Mouse (Mus musculus) 416B (cell line): ENCODE results near the gene Fam155a.

Experiments
- DNase-seq: peaks from one replicate; pipeline ENCODE4 v3.0.0; 2011; ENCODE audit warnings: low read depth

The Fam155a gene

DNA sequence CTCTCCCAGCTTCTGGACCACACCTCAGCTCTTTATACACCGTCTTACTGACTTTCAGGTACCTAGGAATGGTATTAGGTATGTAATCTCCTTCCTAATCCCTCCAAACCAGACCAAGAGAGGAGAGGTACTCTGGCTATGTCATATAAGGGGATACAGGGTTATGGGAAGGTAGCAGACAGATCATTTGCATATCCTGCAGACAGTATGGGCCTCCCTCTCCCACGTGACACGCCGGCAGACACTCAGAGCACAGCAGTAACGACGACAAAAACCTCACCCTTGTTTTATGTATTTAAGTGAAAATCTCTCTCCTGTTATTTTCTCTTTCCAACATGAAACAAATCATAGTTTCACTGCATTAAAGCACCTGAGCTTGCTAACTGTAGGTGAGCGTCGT lies 496.8 kb downstream of the Fam155a start:
- no peak for DNase-seq

DNA sequence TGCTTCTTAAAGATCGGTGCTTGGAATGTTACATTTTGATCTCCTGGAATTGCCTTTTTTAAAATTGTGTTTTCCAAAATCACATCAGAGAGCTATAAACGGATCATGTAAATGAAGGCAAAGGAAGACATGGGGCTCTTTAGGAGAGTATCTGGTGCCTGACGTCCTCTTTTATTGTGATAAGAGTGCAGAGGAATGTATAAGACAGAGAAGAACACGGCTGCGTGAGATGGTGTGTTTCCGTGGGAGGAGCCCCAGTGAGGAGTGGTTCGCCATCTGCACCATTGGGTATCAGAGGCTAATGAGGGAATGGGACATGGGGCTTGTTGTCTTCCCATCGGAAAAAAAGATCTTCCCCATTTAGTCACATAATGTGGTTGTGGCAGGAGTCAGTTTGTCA lies 506.6 kb downstream of the Fam155a start:
- no peak for DNase-seq

DNA sequence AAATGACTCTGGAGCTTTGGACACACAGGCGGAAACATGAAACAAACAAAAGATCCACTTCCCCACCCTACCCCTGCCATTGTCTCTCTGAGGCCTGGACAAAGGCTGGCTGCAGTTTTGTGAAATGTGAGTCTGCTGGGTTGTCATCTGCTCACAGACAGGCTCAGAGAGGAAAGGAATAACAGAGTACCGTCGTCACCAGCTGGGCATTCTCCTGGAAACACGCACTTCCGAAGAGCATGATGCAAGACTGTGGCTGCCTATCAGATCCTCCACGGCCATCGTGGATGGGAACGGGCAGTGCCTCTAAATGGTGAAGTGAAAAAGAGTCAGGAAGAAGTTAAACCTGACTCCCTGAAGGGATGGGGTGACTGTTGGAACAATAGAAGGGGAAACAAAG lies 509.4 kb downstream of the Fam155a start:
- no peak for DNase-seq

DNA sequence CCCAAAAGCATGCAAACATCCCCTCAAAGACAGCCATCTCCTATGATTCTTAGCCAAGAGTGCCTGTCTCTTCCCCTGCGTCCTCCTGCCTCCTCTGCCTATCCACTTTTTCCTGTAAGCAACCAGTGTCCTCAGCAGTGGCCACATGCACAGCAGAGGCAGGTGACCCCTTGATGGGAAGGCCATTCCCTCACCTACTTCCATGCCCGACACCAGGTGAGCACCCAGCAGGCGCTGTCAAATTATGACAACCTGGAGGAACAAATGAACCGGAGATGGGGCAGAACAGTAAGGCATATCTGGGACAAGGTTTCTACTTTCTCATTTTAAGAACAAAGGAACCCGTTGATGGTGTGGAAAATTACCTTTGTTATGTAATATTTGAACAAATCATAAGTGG lies 515.6 kb downstream of the Fam155a start:
- no peak for DNase-seq

DNA sequence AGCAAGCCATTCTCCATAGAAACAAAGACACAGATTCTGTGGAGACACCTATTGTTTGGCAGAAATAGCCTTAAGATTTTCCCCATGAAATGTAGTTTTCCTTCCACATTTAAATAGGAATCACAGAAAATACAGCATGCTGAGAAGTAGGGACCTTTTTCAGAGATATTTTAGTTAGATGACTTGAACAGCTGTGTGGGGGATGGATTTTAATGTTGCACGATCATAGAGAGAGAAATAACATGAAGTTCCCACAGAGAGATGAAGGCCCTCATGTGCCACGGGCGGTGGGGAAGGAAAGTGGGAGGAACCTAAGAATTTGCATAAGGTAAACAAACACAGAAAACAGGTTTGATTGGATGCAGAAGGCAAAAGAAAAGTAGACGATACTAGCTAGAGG lies 518.0 kb downstream of the Fam155a start:
- DNase-seq = no peak

DNA sequence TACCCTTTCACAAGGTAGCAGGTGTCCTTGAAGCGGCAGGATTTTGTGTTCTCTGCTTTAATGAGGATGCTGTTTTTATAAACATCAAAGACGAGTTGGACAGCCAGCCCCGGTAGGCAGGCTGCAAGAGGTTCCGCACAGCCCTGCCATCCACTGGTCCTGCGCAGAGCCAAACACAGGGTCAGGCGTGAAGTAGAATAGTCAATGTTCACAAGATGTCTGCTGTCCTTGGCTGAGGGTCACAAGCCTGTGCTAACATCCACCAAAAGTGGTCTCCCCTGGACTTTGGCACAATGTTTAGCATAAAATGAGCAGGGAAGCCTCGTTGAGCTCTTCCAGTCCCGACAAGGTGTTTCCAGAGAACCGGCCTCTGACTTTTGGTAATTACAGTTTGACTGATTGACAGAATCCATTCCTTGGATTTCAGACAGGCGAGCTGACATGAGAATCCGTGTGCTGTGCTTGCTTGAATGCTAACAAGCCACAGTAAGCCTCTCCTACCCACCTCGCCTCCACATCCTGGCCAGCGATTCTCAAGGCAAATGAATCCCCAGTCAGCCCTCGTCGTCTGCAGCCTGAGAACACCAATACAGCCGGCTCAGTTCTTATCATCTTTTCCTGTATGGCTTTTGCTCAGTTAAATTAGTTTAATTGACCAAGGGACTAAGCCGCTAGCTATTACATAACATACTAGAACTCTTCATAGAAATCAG lies 522.7 kb downstream of the Fam155a start:
- no peak for DNase-seq

DNA sequence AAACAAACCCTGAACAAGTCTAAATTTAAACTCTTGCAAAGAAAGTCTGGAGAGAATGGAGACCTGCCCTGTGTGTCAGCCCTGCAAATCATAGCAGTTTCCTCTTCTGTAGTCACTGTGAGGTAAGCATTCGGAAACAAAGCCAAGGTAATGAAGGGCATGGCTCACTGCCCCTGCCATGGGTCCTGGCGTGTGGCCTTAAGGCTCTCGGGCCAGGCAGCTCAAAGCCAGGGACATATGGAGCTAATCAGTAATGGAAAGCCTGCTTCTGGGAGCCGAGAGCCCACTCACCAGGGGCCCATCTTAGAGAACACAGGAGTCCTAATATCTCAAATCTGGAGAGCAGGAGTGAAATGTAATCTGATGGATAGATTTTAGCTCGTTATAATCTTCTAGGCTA lies 525.0 kb downstream of the Fam155a start:
- DNase-seq = no peak

DNA sequence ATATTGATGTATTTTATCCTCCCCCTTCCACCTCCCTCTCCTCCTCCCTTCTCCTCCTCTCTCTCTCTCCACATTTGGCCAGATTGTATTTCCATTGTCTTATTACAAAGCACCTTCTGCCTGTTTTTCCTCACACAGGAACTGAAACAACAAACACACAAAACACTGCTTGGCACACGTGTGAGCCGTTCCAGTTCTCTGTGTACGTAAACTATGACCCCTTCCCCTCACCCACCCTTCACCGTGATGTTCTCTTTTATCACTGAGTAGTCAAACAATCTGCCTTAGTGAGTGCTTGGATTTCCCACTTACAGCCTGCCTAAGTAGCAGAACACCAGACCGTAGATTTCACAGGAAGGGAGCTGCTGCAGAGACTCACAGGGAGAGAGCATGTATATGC lies 530.0 kb downstream of the Fam155a start:
- DNase-seq = no peak

DNA sequence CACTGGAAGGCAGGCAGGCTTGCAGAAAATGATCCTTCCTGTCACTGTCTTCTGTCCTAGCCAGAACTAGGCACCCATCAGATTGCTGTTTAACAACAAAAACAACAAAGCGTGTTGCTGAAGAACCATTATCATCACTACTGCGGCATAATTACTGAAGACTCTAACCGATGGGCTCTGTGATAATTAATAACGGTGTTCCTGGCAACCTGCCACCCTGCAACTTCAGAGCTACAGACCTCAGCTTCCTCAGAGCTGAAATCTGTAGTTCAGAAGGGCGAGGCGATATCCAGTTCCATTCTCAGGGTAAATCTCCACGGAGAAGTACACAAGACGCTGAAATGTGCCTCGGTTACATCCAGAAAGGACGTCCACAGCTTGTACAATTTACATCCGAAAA lies 531.2 kb downstream of the Fam155a start:
- no peak for DNase-seq

DNA sequence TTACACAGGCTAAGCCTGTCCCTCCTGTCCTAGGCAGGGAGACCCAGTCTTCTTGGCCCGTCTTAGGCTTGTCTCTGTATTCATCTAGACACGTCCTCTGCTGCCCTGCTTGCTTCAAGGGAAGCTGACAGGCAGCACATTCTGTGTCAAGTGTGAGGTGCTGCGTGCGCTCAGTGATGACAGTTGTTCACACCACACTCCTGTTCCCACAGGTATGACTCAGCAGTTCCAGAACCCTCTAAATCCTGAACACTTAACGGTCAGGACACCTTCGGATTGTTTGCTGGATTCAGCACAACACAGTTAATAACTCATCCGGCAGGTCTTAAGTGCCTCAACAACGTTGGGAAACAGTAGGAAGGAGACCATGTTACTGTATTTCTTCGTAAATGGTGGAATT lies 532.0 kb downstream of the Fam155a start:
- DNase-seq = no peak

DNA sequence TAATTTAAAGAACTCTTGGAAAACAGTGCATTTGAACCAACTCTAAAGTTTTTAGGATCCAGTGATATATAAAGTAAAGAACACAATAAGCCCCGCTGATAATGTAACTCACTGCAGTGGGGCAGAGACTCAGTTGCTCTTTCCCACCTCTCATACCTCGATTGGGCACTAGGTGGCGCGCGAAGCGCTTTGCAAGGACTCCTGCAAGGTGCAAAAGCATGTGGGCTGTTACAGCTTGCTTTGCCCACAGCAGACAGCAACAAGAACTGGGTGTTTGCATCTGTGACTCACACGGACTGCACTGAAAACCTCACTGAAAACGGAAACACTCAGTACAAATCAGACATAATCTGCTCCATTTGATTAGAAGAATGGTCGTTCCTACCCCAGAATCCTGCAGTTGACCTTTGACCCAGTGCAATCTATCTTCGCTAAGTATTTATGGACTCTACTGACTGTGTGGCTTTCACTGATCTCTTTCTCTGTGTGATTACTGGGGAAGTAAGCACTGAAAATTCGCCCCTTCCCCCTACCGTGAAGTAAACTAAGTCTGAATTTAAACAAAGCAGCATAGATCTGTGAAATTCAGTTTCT lies 537.5 kb downstream of the Fam155a start:
- peak; percentile 70 for DNase-seq

DNA sequence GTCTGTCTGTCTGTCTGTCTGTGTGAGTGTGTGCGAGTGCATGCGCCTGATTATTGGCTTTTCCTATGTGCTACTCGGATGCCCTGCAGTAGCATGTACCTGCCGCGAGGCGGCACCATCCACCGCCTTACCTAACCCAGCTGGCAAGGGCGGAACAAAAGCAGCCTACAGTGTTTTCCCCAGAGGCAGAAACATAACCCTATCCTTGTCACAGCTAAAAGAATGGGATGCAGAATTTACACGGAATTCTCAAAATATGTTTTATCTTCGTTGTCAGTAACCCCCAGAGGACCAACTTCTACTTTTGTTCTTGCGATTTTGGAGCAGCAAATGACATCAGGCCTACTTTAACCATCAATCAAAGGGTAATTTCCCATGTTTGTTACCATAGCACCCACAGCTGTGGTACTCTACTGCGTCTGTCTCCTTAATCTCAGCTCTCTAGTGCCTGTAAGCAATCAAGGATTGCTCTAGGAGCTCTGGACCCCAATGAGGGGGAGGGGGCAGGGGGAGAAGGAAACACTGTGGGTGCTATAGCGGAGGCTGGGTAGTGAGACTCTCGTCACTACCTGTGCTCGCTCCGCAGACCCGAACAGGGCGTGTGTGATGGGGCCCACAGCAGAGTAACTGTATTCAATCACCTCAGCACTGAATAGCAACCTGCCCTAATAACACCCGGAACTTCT lies 543.0 kb downstream of the Fam155a start:
- DNase-seq = peak; percentile 52

DNA sequence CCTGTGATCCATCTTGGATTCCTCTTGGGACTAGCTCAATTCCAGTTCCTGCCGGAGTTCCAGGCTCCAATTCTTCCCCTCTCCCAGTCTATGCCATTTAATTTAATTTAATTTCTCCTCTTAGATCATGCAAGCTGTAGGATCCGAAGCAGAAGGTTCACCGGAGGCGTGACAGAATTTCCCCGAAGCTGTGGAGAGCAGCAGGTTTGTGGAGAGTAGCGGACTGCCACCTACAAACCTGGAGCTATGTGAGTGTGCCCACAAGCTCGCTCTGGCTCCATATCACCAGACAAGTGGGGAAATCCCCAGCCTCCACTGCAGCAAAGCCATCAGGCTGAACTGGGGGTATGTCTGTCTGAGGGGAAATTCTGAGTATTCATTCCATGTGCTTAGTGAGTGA lies 544.2 kb downstream of the Fam155a start:
- DNase-seq = no peak

DNA sequence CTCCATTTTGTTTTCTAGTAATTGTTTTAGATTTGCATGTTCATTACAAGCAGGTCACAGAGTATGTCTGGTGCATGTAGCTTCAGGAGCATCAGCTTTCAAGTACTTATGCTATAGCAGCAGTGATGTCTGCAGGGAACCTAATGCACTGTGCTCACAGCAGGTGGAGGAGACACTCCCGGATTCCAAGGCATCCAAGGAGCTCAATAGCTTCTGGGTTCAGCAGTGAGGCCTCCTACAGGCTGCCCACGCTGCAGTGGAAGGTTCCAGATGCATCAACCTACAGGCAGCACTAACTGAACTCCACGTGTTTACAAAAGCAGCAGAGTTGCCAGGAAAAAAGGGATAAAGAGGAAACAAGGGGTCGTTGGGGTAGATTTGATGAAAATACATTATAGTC lies 559.2 kb downstream of the Fam155a start:
- DNase-seq = no peak

DNA sequence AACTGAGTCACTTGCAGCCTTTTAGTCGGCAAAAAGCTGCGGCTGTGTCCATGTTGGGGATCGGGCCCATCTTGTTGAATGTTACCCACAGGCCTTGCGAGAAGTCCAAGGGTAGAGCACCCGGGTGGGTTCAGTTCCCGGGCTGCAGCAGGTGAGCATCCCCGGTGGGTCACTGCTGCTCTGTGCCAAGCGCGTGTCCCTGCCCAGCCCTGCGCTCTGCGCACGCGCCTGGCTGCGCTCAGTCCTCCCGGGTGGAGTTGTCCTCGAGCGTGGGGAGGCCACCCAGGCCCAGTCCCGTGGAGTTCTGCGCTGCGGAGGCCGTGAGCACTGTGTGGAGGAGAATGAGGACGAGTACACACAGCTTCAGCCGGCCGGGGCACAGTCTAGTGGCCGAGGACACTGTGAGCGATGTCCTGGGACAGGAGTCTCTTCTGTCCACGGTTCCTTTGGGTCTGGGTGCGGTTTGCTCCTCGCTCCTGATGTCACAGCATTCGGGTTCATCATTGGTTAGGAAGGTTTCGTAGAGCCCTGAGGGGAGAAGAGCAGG lies 563.4 kb downstream of the Fam155a start:
- DNase-seq = no peak

DNA sequence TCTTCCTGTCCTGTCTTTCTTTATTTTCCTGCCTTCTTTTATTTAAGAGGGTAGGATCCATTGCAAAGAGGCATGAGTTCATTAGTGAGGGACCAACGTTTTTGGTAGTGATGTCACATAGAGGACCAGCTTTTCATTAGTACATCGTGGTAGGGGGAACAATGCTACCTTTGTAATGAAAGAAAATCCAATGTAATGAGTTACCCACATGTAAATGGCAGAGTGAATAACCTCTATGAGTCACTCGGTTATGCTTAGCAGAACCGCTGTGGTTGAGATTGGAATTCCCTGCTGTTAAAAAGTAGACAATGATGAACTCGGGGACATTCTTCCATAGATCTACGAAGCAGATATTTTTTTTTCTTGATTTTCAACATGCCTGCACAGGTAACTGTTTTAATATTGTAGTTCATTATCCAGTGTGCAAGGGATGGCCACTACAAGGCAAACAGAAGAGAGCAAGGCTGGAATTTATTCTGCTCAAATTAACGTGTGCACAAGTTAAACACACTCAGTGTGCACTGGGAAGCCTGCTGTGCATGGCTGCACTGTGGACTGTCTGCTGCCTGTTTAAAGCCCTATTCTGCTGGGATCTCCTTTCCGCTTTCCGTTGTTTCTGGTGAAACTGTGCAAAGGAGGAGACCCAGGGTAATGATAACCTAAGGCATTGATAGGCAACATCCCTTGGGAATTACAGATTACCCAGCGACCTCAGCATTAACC lies 566.5 kb downstream of the Fam155a start:
- DNase-seq = no peak

DNA sequence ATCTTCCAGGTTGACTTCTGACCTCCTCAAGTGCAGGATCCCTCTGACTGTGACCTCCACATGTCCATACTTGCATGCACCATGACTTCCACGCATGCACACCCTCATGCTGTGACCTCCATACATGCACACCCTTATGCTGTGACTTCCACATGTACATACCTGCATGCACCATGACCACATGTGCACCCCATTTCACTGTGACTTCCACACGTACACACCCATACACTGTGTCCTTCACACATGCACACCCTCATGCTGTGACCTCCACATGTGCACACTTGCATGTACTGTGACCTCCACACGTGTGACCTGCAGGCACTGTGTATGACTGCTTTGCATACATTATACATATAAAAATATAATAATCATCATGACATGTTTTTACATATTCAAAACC lies 570.9 kb downstream of the Fam155a start:
- no peak for DNase-seq

DNA sequence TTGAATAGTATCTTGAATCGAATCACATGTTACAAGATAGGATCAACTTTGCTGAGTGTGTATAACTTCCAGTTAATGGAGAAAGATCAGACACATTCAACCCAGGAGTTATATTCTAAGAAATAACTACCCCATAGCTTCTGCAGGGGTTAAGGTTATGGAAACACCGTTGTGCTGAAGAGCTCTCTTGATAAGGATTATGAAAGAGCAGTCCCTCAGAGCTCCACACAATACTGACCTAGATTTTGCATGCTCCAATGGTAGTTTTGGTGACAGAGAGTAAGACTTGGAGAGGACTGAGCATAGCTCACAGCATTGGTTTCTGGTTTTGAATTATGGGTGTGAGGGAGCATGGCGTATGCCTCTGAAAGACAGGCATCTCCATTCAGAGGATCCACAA lies 579.3 kb downstream of the Fam155a start:
- no peak for DNase-seq

DNA sequence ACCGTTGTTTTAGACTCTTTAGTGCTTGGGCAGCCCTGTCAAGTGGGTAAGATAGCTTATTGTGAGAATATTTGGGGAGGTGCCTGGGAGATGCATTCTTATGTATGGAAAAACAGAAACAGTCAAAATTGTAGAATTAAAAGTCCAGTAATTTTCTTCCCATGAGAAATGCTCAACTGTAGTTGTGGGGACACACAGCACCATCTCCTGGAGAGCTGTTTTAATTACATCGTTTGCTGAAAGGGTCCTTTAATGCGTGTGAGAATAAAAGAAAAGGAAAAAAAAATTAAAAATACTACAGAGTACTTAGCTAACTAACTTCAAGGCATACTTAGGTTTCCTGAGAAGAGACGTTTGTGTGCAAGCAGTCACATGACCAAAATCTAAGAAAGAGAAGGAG lies 582.3 kb downstream of the Fam155a start:
- no peak for DNase-seq

DNA sequence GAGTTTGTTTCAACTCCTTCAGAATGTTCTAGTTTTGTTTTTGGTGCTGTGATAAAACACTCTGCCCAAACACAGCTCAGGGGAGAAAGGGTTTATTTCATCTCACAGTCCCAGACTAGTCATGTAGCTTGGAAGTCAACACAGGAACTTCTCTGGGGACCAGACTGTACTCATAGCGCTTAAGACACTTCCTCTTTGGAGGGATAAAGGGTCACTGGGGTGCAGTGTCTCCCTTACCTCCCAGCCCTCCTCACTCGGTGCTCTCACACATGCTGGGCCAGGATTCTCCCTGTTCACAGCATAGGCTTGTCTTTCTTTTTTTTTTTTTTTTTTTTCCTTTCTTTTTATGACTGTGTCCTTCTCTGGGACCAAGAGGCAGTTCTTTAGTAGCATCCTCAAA lies 585.8 kb downstream of the Fam155a start:
- no peak for DNase-seq

DNA sequence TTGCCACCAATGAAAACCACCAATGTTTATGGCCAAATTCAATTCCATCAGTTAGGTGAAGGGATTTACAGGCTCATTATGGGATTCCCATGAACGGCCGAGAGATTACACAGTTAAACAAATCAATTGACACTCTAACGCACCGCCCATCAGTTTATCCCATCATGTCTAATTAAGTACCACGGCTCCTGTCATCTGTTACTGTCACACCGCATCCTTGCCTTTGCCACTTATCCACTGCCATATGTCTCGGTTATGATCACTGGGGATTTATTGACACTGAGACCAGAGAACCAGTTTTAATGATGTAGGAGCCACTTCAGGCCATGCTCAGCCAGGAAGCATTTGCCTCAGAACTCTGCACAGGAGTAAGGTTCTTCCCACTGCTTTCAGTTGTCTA lies 588.5 kb downstream of the Fam155a start:
- no peak for DNase-seq

DNA sequence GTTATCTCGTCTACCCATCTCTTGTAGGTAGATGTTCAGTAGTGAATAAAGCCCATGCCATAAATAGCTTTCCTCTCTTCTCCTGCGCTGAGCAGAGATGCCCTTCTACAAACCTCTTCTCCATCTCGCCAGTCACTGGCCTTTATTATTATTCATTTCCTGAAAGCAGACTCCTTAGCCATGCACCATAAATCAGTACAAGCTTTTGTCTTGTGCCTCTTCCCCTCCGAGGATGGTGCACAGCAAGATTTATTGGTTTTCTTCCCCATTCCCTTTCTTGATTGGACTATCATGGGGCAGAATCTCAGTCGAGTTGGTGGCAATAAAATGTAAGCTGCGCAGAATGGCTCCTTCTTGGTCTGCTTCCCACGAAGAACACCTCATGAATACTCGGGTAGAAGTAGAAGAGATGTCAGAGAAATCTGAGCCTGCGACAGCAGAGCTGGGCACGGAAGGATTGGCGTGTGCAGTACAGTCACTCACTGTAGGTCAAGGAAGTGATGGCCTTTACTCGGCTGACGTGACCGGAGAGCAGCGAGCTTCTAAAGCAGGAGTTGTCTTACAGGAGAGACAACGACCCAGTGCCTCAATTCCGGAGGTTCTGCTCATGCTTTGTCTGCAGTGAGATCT lies 590.2 kb downstream of the Fam155a start:
- DNase-seq = no peak
